Mouse (Mus musculus) intestine, embryonic 15.5 days (tissue): Measurements from ENCODE around the gene Tacr2. TPM values are rescaled to one million over a fixed set of nuclear protein-coding genes. Genes with fewer than 3 reads are reported as not detected.

ENCODE experiments used
- ATAC-seq: fragments of 200-750 bp; cut with Nextera tagmentation; 2 replicates; pipeline ENCODE4 v1.8.0; 2017; ENCODE audit warnings: moderate TSS enrichment, moderate library complexity
- H3K27ac ChIP-seq: fragments of 300-500 bp; sonication (generic); 2 replicates; pipeline ENCODE4 v1.5.1; 2015; ENCODE audit warnings: mild to moderate bottlenecking, inconsistent platforms
- H3K27me3 ChIP-seq: fragments of 300-500 bp; sonication (generic); replicated peaks from 2 replicates; pipeline ENCODE4 v1.6.1; 2015; ENCODE audit warnings: inconsistent platforms
- H3K36me3 ChIP-seq: fragments of 300-500 bp; sonication (generic); 2 replicates; pipeline ENCODE4 v1.6.1; 2015; ENCODE audit warnings: inconsistent platforms
- H3K4me1 ChIP-seq: fragments of 300-500 bp; sonication (generic); replicated peaks from 2 replicates; pipeline ENCODE4 v1.6.1; 2015; ENCODE audit warnings: inconsistent platforms
- H3K4me2 ChIP-seq: fragments of 300-500 bp; sonication (generic); replicated peaks from 2 replicates; pipeline ENCODE4 v1.6.1; 2015; ENCODE audit warnings: mild to moderate bottlenecking, inconsistent platforms
- H3K4me3 ChIP-seq: fragments of 300-500 bp; sonication (generic); replicated peaks from 2 replicates; pipeline ENCODE4 v1.5.1; 2015; ENCODE audit warnings: inconsistent platforms
- H3K9ac ChIP-seq: fragments of 300-500 bp; sonication (generic); 2 replicates; pipeline ENCODE4 v1.6.1; 2015; ENCODE audit warnings: inconsistent platforms
- H3K9me3 ChIP-seq: fragments of 300-500 bp; sonication (generic); 2 replicates; pipeline ENCODE4 v1.6.1; 2016; ENCODE audit warnings: inconsistent platforms
- WGBS: fragments of 180-500 bp; shearing (Covaris S2); methylation state at CpG from one replicate; pipeline ENCODE4 v1.1.7; 2015; 5-methylcytosine and 5-hydroxymethylcytosine counted together
- polyA plus RNA-seq: library from polyadenylated mRNA; unstranded; fragments of >200 nt; fragmentation: Nextera tagmentation; extraction: Ambion mirVana; gene quantifications from 2 replicates; pipeline ENCODE4 v1.2.1, GENCODE M21; 2015

Tacr2 gene
- polyA plus RNA-seq, 1 experiment from 2014 or later: 0.44 TPM

- WGBS: 41% methylated on average over 6 of the region's 6 CpGs
- H3K36me3 ChIP-seq: no peaks in the 10 kb centered on the region
- no peaks in the 10 kb centered on the region for H3K9me3 ChIP-seq
- H3K4me3 ChIP-seq: no peak overlapping the region
- no peak; the same call in 1 of the 2 replicates for ATAC-seq
- 0 out of 2 replicates have a peak overlapping the region, but pooled peaks have one; percentile 2 for H3K27ac ChIP-seq
- H3K27me3 ChIP-seq: no peaks in the 10 kb centered on the region
- peak overlapping the region; percentile 4; the same call in 1 of the 2 replicates for H3K4me2 ChIP-seq
- H3K9ac ChIP-seq: no peak overlapping the region
- H3K4me1 ChIP-seq: peaks cover 5% of the 10 kb centered on the region
Observed at GRCm38 (mm10) chr10:62311464-62311863, 59.2 kb downstream of the Tacr2 start.

- Histone ChIP-seq H3K27ac (no peak overlapping the region), H3K4me2 (no peak overlapping the region), H3K4me1 (peaks cover 2% of the 10 kb centered on the region; the same call in 1 of the 2 replicates), H3K36me3 (no peaks in the 10 kb centered on the region), H3K9ac (no peak overlapping the region), H3K9me3 (no peaks in the 10 kb centered on the region), H3K4me3 (no peak overlapping the region), H3K27me3 (no peaks in the 10 kb centered on the region)
- no peak for ATAC-seq
- WGBS: 76% methylated on average over 10 of the region's 10 CpGs
Observed at GRCm38 (mm10) chr10:62313140-62313539, 60.9 kb downstream of the Tacr2 start.

GRCm38 (mm10) chr10:62313885-62314424 is 61.7 kb downstream of the Tacr2 start:
- H3K27ac ChIP-seq: no peak overlapping the region
- H3K9me3 ChIP-seq: no peaks in the 10 kb centered on the region
- H3K4me2 ChIP-seq: no peak overlapping the region
- 59% methylated on average over 15 of the region's 15 CpGs for WGBS
- H3K4me3 ChIP-seq: no peak overlapping the region
- H3K36me3 ChIP-seq: no peaks in the 10 kb centered on the region
- H3K4me1 ChIP-seq: peaks cover 2% of the 10 kb centered on the region; the same call in 1 of the 2 replicates
- H3K9ac ChIP-seq: no peak overlapping the region
- H3K27me3 ChIP-seq: no peaks in the 10 kb centered on the region
- peak; percentile 60; the same call in 1 of the 2 replicates for ATAC-seq

Other genes starting within 250 kb of the Tacr2 start
- 11.4 and 11.8 TPM in 2 replicates for gene Neurog3, start 119.3 kb upstream of the Tacr2 start, polyA plus RNA-seq
- gene Fam241b, start 108.5 kb upstream of the Tacr2 start, polyA plus RNA-seq: 34.0 and 34.6 TPM in 2 replicates
- gene Tspan15, start 21.2 kb upstream of the Tacr2 start, polyA plus RNA-seq: 57.0 and 66.9 TPM in 2 replicates
- gene Hk1, start 127.5 kb downstream of the Tacr2 start, polyA plus RNA-seq: 27.0 and 27.1 TPM in 2 replicates
- 28.5 and 35.1 TPM in 2 replicates for gene Hkdc1, start 170.1 kb downstream of the Tacr2 start, polyA plus RNA-seq
- gene 4930507D05Rik, start 197.1 kb downstream of the Tacr2 start, polyA plus RNA-seq: 0.57 and 0.77 TPM in 2 replicates
- gene Supv3l1, start 197.3 kb downstream of the Tacr2 start, polyA plus RNA-seq: 31.2 and 33.3 TPM in 2 replicates
- 107 and 119 TPM in 2 replicates for gene Vps26a, start 234.4 kb downstream of the Tacr2 start, polyA plus RNA-seq